Mouse (Mus musculus) cerebellum, adult 11-12 months (tissue): ENCODE data around the gene Xrcc1.
"Not testable (repeated sequence)": the region's sequence is repeated elsewhere in the genome, so short reads cannot be mapped to it uniquely, and the experiment has no call there.

Experiments used
- DNase-seq: peaks from one replicate; pipeline ENCODE4 v3.0.0; 2022

The Xrcc1 gene

DNA sequence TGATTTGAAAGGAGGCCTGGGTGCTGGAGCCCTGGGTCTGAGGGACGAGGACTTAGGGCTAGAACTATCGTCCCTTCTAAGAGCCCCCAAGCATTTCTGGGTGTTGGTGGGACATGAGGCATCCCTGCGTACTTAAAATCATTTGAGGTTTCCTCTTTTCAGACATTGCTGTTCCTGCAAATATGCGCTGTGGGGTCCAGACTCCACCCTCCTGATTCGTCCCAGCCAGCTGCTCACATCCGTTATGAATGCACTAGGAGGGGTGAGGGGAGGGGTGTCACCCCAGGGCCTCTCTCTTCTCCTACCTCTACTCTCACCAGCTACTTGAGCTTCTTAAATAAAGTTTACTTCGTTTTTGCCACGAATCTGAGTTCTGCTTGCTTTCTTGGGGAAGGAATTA is 62.5 kb downstream of the Xrcc1 start:
- no peak for DNase-seq

DNA sequence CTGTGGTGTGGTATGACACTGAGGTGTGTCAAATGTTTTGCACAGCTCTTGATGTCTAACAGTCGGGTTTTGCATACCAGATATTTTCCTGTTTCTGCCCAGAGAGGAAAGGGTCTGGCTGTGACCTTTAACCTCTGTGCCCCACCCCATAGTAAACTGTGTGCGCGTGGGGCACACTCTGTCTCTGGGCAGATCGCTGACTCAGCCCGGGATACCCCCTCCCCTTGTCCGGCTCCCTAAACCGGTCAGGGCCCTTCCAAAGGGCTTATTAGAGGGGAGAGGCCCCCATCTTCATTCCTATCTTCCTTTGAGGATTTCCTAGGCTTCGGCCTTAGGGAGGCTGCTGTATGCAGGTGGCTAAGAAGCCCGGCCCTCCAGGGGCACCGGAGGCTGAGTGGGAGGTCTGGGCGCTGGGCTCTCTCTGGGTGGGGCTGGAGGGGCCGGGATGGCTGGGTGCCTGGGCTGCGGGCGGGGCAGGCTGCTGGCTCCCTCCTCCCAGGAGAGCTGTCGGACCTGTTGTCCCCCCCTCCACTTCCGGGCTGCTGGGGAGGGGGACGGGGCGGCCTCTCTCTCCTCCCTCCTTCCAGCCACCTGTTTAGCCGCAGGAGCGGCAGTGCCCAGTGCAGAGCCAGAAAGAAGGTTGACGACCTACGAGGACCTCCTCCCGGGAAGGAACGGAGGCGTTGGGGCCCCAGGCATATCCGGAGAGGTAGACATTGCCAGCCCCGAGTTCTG is 64.2 kb downstream of the Xrcc1 start, which contains the start of gene Phldb3:
Gene Phldb3 (plus strand): TSS at position 620 of the 735 bp plus-strand sequence.
- no peak for DNase-seq

DNA sequence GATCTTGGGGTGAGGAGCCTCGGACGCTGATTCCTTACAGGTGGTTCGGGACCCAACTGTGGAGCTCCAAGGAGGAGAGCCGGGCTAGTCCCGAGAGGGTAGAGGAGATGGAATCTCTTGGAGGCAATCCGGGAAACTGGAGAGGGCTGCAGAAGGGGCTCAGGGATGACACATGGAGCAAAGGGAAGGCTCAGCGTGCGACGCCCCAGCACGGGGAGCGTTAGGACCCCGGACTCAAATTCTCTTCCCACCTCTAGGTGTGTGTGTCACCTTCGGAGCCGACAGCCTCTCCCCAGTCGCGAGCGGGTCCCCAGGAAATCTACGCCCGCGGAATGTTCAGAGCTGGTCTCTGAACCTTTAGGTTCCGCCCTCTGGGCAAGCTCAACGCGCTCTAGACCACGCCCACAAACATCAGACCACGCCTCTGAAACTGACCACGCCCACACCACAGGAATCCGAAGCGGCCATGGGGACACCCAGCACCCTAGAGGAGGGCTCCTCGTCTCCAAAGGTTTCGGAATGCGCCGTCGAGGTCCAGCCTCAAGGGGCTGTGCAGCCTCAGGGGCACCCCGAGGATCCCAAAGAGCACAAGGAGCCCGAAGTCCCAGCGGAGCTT is 64.9 kb downstream of the Xrcc1 start:
- DNase-seq = no peak

DNA sequence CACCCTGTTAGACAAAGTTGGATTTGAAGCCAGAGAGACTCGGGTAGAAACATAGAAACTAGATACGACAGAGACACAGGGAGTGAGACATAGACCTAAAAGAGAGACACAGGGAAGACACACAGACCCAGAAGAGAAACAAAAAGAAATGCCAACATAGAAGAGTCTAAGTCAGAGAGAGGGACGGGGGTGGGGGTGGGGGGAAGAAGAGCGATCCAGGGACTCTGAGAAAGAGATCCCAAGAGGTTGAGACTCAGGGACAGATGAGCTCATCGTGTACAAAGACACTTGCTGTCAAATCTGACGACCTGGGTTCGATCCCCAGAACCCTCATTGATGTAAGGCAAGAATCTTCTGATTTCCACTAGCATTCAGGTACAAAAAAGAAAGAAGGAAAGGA is 65.6 kb downstream of the Xrcc1 start:
- no peak for DNase-seq

DNA sequence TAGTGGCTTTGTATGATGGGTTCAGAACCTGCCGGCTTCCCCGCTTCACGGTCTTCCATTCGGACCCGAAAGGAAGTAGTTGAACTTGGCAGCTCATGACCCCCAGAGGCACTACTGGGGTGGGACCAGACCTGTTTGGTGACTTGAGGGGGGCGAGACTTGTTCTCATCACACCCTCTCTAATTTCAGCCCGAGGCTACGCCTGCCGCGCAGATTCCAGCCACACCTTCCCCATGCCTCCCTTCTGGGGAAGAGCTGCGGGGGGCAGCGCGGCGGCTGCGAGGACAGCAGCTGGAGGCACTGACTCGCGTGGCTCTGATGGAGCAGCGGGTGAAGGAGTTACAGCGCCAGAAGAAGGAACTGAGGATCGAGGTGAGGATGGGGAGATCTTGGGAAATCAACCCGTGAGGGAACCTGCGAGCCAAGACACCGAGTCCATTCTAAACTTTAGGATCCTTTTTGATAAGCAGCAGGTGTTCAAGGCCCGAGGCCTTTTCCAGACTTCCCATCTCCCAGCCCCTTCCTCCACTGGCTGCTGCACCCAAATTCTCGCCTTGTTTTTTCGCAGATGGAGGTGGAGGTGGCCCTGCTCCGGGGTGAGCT is 66.3 kb downstream of the Xrcc1 start:
- no peak for DNase-seq

DNA sequence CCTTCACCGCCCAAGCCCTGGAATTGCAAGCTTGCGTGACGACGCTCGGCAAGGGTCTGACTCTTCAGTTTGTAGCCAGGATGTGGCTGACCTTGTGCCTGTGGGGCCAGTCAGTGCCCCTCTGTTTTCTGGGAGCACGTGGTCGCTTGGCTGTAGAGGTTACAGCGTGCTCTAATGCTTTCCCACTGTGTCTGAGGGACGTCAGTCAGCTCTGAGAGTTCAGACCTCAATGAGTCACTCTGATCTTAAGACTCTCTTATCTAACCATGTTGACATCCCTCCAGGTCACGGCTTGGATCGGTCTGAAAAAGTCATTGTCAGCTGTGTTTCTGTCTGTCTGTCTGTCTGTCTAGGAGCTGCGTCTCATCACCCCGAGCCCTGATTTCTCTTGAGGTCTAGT is 68.7 kb downstream of the Xrcc1 start:
- no peak for DNase-seq

DNA sequence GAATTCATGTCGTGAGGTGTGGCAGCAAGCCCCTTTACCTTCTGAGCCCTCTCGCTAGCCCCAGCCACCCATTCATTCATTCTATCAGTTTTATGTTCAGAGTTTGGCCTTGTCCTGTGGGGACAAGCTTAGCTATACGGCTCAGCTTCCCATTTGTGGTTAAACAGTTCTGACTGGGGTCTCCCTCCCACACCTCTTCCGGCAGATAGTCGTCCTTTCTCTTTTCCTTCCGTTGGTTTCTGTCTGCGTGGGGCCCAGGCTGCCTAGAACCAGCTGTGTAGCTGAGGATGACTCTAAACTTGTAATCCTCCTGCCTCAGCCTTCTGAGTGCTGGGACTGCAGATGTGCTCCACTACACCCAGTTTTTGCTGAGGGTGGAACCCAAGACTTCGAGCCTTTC is 71.7 kb downstream of the Xrcc1 start:
- DNase-seq = no peak

DNA sequence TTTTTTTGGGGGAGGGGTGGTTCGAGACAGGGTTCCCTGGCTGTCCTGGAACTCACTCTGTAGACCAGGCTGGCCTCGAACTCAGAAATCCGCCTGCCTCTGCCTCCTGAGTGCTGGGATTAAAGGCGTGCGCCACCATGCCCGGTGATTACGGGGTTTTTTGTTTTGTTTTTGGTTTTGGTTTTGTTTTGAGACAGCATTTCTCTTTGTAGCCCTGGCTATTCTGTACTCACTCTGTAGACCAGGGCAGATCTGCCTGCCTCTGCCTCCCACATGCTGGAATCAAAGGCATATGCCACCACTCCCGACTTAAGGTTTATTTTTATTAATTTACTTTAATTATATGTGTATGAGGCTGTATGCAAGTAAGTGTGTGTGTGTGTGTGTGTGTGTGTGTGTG is 72.3 kb downstream of the Xrcc1 start:
- DNase-seq = not testable (repeated sequence)

DNA sequence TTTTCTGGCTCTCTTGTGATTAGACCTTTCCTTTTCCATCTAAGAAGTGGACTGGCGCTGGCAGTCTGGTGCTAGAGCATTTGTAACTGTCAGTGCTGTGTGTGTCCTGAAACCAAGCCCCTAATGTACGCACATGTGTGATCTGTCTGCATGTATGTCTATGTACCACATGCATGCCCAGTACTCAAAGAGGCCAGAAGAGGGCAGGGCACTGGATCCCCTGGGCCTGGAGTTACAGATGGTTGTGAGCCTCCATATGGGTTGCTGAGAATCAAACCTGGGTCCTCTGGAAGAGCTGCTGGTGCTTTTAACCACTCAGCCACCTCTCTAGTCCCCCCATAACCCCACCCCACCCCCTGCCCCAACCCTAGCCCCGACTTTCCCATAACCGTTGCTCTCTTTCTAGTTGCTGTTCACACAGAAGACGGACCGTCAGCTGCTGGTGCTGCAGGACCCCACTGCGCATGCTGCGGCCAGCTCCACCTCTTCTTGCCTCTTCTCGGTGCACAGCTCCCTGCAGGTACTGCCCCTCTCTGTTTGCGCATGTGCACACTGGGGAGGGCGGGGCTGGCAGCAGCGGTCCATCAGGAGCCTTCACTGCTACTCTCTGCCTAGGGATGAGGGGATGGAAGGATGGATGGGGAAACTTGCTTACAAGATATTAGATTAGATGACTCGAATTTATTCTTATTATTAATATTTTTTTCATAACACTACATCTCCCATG is 73.7 kb downstream of the Xrcc1 start:
- DNase-seq = no peak

DNA sequence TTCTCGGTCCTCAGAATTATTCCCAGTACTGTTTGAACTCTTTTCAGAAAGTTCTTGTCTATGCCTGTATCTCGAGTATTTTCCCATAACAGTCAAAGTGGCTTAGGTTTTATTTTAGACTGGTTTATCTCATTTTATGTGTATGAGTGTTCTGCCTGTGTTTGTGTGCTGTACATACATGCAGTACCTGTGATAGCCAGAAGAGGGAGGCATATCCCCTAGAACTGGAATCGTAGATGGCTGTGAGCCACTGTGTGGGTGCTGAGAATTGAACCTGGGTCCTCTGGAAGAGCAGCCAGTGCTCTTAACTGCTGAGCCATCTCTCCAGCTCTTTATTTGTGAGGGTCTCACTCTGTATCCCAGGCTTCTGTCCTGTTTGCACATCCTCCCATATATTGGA is 75.1 kb downstream of the Xrcc1 start:
- no peak for DNase-seq

DNA sequence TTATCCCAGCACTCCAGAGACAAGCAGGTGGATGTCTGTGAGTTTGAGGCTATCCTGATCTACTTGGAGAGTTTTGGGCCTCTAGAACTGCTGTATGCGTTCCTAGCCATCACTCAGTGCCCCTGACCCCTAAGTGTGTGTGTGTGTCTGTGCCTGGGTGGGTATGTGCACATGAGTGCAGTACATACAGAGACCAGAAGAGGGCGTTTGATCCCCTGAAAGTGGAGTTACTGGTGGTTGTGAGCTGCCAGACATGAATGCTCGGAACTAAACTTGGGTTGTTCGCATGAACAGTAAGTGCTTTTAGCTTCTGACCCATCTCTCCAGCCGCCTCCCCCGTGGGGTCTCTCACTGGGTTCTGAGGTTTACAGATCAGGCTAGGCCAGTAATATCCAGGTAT is 76.9 kb downstream of the Xrcc1 start:
- DNase-seq = no peak
